Mouse (Mus musculus): Measurements from ENCODE around the gene Pde4d.

Gene Pde4d

GRCm38 (mm10) chr13:109907634-109908033, 1457.9 kb downstream of the Pde4d start:
- no peak for DNase-seq (ENCODE audit: extremely low read depth, low read depth, low spot score)

- DNase-seq (ENCODE audit: extremely low read depth, low read depth, low spot score), result no peak
These were observed 1458.6 kb downstream of the Pde4d start for GRCm38 (mm10) chr13:109908386-109908785.

DNA sequence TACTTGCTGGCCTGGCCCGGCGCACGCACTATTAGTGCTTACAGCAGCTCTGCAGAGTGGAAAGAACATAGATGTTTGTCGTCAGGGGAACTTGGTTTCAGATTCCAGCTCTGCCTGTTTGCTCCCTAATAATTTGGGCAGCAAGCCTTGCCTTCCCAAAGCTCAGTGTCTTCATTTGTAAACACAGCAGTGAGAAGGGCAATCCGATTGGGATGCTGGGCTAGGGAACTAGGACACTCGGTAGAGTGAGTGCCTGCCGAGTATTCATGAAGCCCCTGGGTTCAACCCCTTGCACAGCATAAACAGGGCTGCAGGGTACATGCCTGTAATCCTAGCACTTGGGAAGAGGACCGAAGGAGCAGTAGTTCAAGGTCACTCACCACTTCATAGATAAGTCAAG, 1459.4 kb downstream of the Pde4d start:
- no peak for DNase-seq (ENCODE audit: extremely low read depth, low read depth, low spot score)

- no peak for DNase-seq (ENCODE audit: extremely low read depth, low read depth, low spot score)
These were observed 1461.2 kb downstream of the Pde4d start for GRCm38 (mm10) chr13:109910915-109911314.

GRCm38 (mm10) chr13:109912635-109913034, 1462.9 kb downstream of the Pde4d start:
- DNase-seq (ENCODE audit: extremely low read depth, low read depth, low spot score), result no peak

- no peak for DNase-seq (ENCODE audit: extremely low read depth, low read depth, low spot score)
These were observed 1464.5 kb downstream of the Pde4d start for GRCm38 (mm10) chr13:109914246-109914645.

DNA sequence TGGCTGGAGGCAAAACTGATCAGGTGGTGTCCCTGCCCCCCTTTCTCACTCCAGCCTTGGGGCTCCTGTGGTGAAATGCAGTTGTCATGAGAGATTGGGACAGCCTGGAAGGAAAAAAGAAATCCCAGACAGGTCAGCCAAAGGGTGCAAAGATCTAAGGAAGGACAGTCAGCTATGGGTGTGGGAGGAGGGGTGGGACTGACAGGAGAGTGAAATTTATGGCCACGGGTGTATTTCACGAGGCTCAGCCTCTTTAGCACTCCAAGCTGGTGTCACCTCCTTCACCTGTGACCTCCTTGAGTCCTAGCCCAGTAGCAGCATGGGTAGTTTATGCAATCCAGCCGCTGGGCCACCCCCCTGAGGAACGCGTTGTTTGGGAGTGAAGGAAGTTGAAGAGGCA, 1465.1 kb downstream of the Pde4d start:
- no peak for DNase-seq (ENCODE audit: extremely low read depth, low read depth, low spot score)

- DNase-seq (ENCODE audit: extremely low read depth, low read depth, low spot score), result no peak
These were observed 1465.8 kb downstream of the Pde4d start for GRCm38 (mm10) chr13:109915501-109915900.

DNA sequence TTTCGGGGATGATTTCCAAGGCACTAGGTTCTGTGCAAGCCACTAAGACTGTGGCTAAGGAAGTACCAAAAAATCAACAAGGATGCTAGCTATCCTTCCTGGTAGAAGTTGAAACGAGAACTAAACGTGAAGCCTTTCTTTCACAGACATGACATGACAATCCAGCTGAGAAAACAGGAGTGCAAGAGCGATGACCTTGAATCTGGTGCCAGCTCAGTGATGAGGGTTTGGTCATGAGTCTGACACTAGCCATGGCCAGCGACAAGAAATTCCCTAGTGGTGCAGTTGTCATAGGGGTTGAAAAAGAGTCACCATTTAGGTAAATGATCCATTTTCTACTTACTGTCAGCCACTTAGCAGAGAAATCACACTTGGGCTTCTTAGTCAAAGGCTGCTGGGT, 1466.2 kb downstream of the Pde4d start:
- no peak for DNase-seq (ENCODE audit: extremely low read depth, low read depth, low spot score)

DNA sequence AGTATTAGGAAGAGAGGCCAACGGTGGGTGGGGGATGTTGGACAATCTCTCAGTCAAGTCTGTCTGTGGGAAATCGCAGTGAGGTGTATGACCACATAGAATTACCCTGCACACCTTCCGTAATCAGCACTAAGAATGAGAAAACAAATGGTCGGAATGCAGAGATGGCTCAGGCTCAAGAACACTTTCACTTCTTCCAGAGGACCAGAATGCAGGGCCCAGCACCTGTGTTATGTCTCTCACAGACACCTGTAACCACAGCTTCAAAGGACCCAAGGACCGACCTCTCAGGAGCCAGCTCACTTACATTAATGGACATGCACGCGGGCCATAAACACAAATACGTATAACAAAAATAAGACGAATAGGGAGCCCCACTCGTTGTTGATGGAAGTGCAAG, 1467.8 kb downstream of the Pde4d start:
- DNase-seq (ENCODE audit: extremely low read depth, low read depth, low spot score), result no peak

DNA sequence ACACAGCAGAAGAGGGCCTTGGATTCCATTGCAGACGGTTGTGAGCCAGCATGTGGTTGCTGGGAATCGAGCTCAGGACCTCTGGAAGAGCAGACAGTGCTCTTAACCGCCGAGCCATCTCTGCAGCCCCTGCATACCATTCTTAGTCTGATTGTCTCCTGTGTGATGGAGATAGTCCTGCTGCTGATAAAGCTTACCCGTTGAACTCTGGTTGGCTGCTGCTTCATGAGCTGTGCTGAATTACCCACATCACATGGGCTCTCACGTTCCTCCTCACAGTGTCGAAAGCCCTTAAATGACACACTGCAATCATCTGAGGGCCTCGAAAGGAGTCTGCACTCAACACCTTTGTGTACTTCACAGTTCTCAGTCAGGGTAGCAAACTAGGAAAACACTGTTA, 1468.9 kb downstream of the Pde4d start:
- no peak for DNase-seq (ENCODE audit: extremely low read depth, low read depth, low spot score)

- no peak for DNase-seq (ENCODE audit: extremely low read depth, low read depth, low spot score)
These were observed 1470.5 kb downstream of the Pde4d start for GRCm38 (mm10) chr13:109920256-109920655.

GRCm38 (mm10) chr13:109921336-109922038, 1471.7 kb downstream of the Pde4d start:
- no peak for DNase-seq (ENCODE audit: extremely low read depth, low read depth, low spot score)

DNA sequence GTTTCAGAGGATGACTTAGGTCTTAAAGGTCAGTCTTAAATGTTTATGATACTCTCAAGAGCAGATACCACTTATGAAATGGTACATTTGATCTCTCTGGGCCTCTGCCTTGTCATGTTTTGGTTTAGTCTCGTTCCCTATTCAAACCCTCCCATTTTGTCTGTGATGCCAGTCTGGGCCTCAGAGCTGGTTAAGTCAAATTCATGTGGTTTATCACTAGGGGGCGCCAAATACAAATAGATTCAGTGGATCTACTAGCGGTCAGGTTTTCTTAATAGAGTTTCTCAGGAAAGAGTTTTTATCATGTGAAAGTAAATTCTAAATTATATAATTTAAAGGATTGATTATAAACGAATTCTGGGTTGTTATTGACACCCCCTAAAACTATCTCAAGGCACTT, 1472.5 kb downstream of the Pde4d start:
- DNase-seq (ENCODE audit: extremely low read depth, low read depth, low spot score), result no peak

DNA sequence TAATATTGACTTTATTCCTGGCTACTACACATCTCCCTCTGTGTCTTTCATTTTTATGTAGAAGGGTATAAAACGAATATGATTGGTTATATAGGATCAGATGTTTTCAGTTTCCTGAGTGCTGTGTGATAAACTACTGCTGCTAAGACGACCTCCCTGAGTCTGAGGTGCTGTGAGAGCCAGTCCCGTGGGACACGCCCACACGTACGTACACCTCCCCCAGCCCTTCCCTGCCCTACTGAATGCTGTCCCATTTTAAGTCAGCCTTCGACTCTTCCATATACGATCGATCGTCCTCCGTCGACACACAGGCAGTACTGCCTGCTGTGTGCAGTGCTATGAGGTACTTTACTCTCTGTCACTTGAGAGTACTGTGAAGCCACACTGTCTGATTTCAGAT, 1473.0 kb downstream of the Pde4d start:
- DNase-seq (ENCODE audit: extremely low read depth, low read depth, low spot score), result no peak

DNA sequence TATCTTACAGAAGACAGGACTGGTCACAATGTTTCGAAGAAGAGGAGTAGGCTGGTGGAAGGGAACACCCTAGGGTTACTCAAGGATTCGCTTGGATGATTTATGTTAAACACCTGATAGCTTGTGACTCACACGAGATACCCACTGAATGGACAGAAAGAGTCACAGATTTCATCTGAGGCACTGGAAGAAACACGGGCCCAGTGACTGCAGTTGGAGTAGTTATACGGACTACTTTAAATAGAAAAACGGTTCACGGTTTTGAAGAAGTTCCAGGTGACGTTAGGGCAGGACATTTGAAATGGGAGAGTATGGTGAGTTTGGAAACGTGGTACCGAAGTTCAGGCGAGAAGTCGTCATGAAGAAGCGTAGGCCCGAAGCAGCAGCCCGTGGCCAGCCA, 1475.0 kb downstream of the Pde4d start:
- DNase-seq (ENCODE audit: extremely low read depth, low read depth, low spot score), result no peak

DNA sequence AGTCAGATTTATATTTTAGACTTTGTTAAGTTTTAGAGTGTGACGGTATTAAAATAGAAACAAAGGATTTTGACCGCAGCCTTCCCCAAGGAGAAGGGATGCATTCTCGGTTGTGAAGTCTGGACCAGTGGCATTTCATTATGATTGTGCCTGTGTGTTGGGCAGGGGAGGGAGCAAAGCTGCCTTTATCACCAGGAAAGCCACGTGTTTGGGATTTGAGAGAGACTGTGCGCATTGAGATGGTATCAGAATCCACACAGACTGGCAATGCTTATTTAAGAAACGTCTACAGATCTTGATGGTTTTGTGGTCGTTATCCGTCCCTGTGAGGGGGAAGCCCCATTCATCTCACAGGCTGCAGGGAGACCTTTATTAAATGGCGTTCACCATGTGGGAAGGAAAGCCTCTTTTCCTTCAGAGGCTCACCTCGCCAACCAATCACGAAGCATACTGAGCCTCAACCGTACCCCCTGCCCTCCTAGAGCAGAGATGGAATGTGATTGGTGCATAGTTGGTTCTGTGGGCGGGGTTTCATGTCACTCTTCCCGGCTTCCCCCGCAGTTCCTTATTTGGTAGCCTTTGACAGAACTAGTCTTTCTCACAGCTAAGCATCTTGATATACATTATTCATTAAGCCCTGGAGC, 1476.7 kb downstream of the Pde4d start:
- DNase-seq (ENCODE audit: extremely low read depth, low read depth, low spot score), result no peak

- no peak for DNase-seq (ENCODE audit: extremely low read depth, low read depth, low spot score)
These were observed 1478.0 kb downstream of the Pde4d start for GRCm38 (mm10) chr13:109927782-109928181.

- DNase-seq (ENCODE audit: extremely low read depth, low read depth, low spot score), result no peak
These were observed 1482.9 kb downstream of the Pde4d start for GRCm38 (mm10) chr13:109932688-109933087.

- no peak for DNase-seq (ENCODE audit: extremely low read depth, low read depth, low spot score)
These were observed 1483.8 kb downstream of the Pde4d start for GRCm38 (mm10) chr13:109933554-109933953.

DNA sequence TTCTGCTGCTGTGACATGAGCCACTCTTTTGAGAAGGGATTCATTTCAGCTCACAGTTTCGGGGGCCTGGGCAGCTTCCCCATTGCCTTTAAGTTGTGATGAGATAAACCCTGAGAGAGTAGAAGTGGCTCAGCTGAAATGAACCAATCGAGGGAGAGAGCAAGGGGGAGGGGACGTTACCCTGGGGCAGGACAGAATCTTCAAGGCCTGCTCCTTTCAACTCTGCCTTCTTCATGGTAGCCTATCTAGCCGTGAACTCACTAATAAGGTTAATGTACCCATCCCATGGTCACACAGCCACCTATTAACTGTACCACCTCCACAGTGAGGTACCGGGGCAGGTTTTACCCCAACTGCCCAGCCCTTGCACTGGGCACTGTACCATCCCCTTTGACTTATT, 1487.1 kb downstream of the Pde4d start:
- no peak for DNase-seq (ENCODE audit: extremely low read depth, low read depth, low spot score)

DNA sequence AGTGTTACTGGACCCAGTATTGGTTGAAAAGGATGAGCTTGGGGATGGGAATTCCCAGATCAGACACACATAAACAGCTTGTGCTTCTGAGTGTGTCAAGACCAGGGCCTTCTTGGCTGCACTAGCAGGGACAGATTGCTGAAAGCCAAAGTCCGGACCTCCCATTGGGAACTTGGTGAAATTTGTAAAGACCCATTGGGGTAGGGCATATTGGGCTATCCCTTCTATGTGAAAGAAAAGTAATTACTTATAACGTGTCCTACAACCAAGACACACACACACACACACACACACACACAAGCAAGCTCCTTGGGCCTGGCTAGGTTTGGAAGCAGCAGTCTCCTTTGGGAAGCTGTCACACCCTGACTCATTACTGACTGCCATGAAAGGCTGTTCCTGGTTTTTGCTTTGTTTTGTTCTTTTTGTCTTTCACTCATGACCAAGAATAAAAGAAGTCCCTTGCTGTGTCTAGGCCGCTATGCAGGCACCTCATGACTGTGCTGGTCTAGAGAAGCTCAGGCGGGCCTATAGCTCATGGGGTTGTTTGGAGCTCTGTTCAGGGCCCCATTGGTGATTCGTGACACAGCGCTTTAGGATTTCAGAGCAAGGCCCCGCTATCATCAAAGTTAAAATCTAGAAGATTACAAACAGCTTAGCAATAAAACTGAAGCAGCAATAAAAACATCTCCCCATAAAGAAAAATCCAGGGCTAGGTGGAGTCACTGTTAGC, 1495.2 kb downstream of the Pde4d start:
- no peak for DNase-seq (ENCODE audit: extremely low read depth, low read depth, low spot score)
